Mouse (Mus musculus): ENCODE data around the gene Nolc1. TPM values are rescaled to one million over a fixed set of nuclear protein-coding genes. Genes with fewer than 3 reads are reported as not detected.

Nolc1 gene
- total RNA-seq (2023) = 10 to 100 TPM; 25.6 to 26.2 TPM

DNA sequence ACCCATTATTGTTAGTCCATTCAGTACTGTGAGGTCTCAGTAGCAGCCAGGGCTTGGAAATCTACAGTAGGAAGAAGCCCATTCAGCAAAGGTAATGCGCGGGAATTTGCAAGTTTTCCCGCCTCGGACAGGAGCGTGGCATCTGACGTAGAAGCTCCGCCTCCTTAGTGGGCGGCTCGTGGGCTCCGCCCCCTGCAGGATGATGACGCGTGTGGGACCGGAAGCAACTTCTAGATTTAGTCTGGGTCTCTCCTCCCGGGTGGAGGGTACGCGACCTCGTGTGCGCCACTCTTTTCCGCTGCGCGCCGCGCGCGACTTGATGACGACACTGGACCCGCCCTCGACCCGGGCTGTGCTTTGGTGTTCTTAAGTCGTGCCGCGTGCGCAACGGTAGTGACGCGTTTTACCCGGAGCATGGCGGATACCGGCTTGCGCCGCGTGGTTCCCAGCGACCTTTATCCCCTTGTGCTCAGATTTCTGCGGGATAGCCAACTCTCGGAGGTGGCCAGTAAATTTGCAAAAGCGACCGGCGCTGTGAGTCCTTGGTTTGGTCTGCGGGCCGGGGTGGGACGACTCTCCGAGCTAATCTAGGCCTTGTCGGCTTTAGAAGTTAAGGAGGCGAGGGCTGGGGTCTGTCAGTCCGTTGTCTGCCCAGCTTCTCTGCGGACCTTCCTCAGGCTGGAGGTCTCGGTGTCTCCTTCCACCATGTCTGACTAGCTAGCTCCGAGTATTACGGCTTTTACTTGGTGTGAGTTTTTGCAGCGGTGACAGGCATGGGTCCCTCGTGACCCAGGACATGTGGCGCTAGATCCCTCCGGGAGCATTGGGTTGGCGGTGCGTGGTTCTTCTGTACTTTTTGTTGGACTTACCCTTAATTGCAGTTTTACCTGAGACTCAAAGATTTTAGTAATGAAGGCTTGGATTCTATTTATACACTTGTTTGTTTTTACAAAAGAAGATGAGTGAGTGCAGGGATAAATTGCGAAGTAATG lies at the start of gene Nolc1:
Gene Nolc1 (plus strand): TSS at position 248 of the 992 bp plus-strand sequence.

DNA sequence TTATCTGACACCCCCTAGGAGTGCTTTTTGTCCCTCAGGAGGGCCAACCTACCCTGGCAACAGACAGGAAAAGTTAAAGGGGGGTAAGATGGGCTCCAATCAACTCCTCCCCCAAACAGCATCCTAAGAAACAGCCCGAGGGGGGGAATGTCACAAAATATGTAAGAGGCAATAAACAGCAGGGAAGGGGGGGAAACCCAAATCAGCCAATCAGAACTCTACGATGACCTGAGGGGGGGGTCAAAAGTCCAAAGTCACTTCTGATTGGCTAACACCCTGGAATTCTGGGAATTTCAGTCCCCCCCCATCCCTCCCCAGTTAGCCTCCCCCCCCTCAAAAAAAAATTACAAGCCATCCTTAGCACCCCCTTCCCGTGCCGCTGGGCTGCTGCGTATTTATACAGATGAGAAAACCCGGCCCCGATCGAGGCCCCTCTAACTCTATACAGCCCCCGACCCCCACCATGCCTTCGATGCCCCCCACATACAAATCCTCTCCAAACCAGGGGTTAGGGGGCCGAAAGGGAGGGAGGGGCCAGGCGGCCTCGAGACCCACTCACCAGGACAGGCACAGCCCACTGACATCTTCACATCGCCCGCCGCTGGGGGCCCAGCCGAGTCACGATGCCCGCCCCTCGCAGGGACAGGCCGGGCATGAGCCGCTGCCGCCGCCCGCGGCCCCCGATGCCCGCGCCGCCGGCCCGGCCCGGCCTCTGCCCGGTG lies 31.2 kb upstream of the Nolc1 start, which contains the start of gene Pprc1:
Gene Pprc1 (plus strand): TSS at position 616 of the 722 bp plus-strand sequence.

DNA sequence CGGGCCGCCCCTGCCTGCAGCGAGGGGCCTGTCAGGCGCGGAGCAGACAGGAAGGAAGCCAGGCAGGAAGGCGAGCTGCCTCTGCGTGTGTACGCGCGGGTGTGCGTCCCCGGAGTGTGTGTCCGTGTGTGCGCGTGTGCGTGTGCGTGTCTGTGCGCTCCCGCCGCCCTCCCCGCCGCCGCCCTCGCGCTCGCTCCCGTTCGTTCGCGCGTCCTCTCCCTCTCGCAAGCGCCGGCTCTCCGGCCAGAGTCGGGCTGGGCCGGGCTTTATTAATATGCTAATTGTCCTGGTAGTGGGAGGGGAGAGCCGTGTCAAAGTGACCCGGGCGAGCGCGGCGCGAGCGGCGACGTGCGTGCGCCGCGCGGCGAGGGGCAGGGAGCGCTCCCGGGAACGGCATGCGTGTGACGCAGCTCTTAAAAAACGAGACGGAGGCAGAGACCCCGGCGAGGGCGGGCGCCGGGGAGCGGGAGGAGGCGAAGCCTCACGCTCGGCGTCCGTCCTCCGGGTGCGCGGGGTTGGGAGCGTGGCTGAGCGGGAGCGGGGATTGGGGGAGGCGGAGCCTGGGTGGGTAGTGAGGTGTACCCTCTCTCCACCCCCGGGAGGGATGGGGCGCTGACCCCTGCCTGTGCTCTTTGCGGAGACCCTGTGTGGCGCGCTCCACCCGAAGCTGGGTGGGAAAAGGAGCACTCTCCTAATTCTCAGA lies 30.5 kb upstream of the Nolc1 start, which contains the start of gene Ldb1:
Gene Ldb1 (minus strand): TSS at position 222 of the 703 bp plus-strand sequence.

DNA sequence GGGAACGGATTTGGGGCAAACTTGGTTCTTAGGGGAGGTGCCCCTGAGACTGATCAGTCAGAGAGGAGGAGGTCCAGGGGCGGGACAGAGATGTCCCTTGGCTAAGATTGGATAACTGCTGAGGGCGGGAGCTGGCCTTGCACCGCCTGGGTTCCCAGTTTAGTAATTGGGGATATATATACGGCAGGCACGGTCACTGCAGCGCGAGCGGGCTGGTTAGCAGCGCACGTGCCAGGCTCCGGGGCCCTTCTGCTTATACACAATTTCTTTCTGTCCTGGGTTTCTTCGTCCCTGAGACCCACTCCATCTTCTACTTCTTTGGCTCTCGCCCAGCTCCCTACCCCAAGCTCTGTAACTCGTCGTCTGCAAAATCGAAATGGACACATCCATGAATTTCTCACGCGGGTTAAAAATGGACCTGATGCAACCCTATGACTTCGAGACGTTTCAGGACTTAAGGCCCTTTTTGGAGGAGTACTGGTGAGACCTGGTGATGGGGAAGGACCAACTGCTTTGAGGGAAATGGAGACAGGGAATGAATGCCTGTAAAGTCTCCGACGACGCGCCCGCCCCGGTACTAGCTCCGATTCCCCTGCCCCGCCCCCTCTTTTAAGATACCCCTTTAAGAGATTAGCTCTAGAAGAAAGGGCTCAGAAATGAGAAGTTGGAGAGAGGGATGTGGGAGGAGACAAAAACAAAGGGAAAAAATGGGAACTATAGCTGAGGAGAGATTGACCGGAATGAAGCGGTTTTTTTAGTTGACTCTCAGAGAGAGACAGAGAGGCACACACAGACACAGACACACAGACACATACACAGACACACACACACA lies 56.2 kb downstream of the Nolc1 start, which contains the start of gene Elovl3:
Gene Elovl3 (plus strand): TSS at position 204 of the 832 bp plus-strand sequence.

Other genes with a start within 250 kb of the Nolc1 start
- gene Armh3, start 77.4 kb upstream of the Nolc1 start, total RNA-seq (2023) = 10 to 100 TPM; 10.9 to 14.4 TPM
- gene Hps6, start 72.4 kb upstream of the Nolc1 start, total RNA-seq (2023) = 1 to 10 TPM; 8.7 to 9.2 TPM
- gene Pprc1, start 31.0 kb upstream of the Nolc1 start, total RNA-seq (2023) = 10 to 100 TPM; 24.6 TPM
- gene Ldb1, start 30.6 kb upstream of the Nolc1 start, total RNA-seq (2023) = 10 to 100 TPM; 64.8 to 75.1 TPM
- not detected for gene Elovl3, start 56.0 kb downstream of the Nolc1 start, total RNA-seq (2023)
- not detected for gene Pitx3, start 72.5 kb downstream of the Nolc1 start, total RNA-seq (2023)
- gene Gbf1, start 76.6 kb downstream of the Nolc1 start, total RNA-seq (2023) = 10 to 100 TPM; 56.1 to 58.1 TPM
- 10 to 100 TPM; 42.5 to 44.2 TPM for gene Nfkb2, start 228.5 kb downstream of the Nolc1 start, total RNA-seq (2023)